Mouse (Mus musculus): ENCODE results near the gene Ano2. TPM values are rescaled to one million over a fixed set of nuclear protein-coding genes. Genes with fewer than 3 reads are reported as not detected.

Gene Ano2
- total RNA-seq, 2 experiments from 2014 or later, result 0.07 TPM; not detected in 1

GRCm38 (mm10) chr6:126053136-126053535, 362.9 kb downstream of the Ano2 start:
- no peak for DNase-seq

- DNase-seq, result no peak
Measured at GRCm38 (mm10) chr6:126057706-126058105, 367.5 kb downstream of the Ano2 start.

GRCm38 (mm10) chr6:126080531-126080930, 390.3 kb downstream of the Ano2 start:
- DNase-seq, result no peak

- no peak for DNase-seq
Measured at GRCm38 (mm10) chr6:126086321-126086950, 396.2 kb downstream of the Ano2 start.

- DNase-seq, result no peak
Measured at GRCm38 (mm10) chr6:126088489-126089265, 398.5 kb downstream of the Ano2 start.

Other genes starting within 250 kb of the Ano2 start
- gene Cd9, start 195.6 kb upstream of the Ano2 start, total RNA-seq (2021), result 100 to 1,000 TPM; 115 to 170 TPM
- 1 to 10 TPM; 7.6 to 7.9 TPM for gene Vwf, start 143.6 kb upstream of the Ano2 start, total RNA-seq (2021)